Mouse (Mus musculus) heart, embryonic 15.5 days (tissue): ENCODE measurements at regions not wholly inside any gene's neighbourhood (a gene's known extent, or its start where the extent isn't known, plus 50 kb on each side); places are given as distances from the start of the nearest gene placed in this dataset.
"Not testable (repeated sequence)": the region's sequence is repeated elsewhere in the genome, so short reads cannot be mapped to it uniquely, and the experiment has no call there.

Experiments
- ATAC-seq: fragments of 200-750 bp; cut with Nextera tagmentation; replicated peaks from 2 replicates; pipeline ENCODE4 v1.8.0; 2017; ENCODE audit warnings: low read depth, moderate TSS enrichment; ENCODE audit not compliant: insufficient number of reproducible peaks, insufficient read depth, low FRiP score
- H3K27ac ChIP-seq: fragments of 300-500 bp; sonication (generic); 2 replicates; pipeline ENCODE4 v1.5.1; 2015; ENCODE audit warnings: mild to moderate bottlenecking, inconsistent platforms
- H3K27me3 ChIP-seq: fragments of 300-500 bp; sonication (generic); 2 replicates; pipeline ENCODE4 v1.6.1; 2015; ENCODE audit warnings: inconsistent platforms
- H3K36me3 ChIP-seq: fragments of 300-500 bp; sonication (generic); 2 replicates; pipeline ENCODE4 v1.6.1; 2015; ENCODE audit warnings: mild to moderate bottlenecking, inconsistent platforms
- H3K4me1 ChIP-seq: fragments of 300-500 bp; sonication (generic); replicated peaks from 2 replicates; pipeline ENCODE4 v1.6.1; 2015; ENCODE audit warnings: inconsistent platforms
- H3K4me2 ChIP-seq: fragments of 300-500 bp; sonication (generic); 2 replicates; pipeline ENCODE4 v1.6.1; 2015; ENCODE audit warnings: inconsistent platforms, mild to moderate bottlenecking, moderate library complexity
- H3K4me3 ChIP-seq: fragments of 300-500 bp; sonication (generic); 2 replicates; pipeline ENCODE4 v1.5.1; 2015; ENCODE audit warnings: mild to moderate bottlenecking, inconsistent platforms
- H3K9ac ChIP-seq: fragments of 300-500 bp; sonication (generic); 2 replicates; pipeline ENCODE4 v1.6.1; 2015; ENCODE audit warnings: mild to moderate bottlenecking, inconsistent platforms
- H3K9me3 ChIP-seq: fragments of 300-500 bp; sonication (generic); replicated peaks from 2 replicates; pipeline ENCODE4 v1.6.1; 2016; ENCODE audit warnings: inconsistent platforms
- WGBS: fragments of 180-500 bp; shearing (Covaris S2); methylation state at CpG from one replicate; pipeline ENCODE4 v1.1.7; 2015; ENCODE audit warnings: mixed read lengths; 5-methylcytosine and 5-hydroxymethylcytosine counted together

DNA sequence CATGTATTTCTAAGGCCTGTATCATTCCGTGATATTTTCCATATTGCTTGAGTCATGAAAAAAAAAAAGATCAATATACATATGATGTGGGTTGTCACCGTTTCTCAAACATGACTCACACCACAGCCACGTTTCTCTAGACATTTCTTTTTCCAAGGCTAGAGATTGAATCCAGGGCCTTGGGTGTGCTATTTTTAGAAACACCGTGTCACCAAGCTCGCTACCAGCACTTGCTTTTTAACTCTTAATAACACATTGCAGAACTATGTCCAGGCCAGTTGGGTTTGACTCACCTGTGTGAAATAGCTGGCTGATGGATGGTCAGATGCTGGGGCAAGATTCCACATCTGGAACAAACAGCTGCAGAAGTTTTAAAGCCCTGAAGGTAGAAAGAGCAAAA, 209.6 kb upstream of the Arid2 start:
- Histone ChIP-seq H3K4me1 (peaks cover 17% of the 10 kb centered on the region), H3K27ac (peak overlapping the region; percentile 10; the same call in 1 of the 2 replicates), H3K9me3 (no peaks in the 10 kb centered on the region), H3K27me3 (no peaks in the 10 kb centered on the region), H3K4me3 (no peak overlapping the region), H3K36me3 (no peaks in the 10 kb centered on the region), H3K4me2 (no peak overlapping the region), H3K9ac (no peak overlapping the region)
- WGBS = 18% methylated on average over 5 of the region's 5 CpGs
- no peak for ATAC-seq

DNA sequence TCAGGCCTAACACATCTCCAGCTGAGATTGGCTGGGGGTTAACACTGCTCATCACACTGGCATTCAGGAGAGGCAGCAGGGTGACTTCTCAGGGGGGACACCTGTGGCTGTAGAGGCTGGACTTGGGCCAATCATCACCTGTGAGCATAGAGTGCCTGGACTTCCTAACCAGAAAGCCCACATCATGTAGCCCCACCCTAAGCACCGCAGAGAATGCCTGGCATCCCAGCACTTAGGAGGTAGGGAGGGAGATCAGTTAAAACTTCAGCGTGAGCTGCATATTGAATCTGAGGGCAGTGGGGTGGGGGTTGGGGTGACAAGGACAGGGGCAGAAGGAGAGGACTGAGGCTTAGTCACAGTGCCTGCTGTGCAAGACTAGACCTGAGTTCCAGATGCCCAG, 208.7 kb upstream of the Arid2 start:
- Histone ChIP-seq H3K36me3 (no peaks in the 10 kb centered on the region), H3K4me3 (no peak overlapping the region), H3K4me1 (peaks cover 17% of the 10 kb centered on the region), H3K27ac (0 out of 2 replicates have a peak overlapping the region, but pooled peaks have one; percentile 10), H3K27me3 (no peaks in the 10 kb centered on the region), H3K4me2 (no peak overlapping the region), H3K9ac (no peak overlapping the region), H3K9me3 (no peaks in the 10 kb centered on the region)
- 0 out of 2 replicates have a peak, but pooled peaks have one; percentile 27 for ATAC-seq
- WGBS = 24% methylated on average over 2 of the region's 2 CpGs

DNA sequence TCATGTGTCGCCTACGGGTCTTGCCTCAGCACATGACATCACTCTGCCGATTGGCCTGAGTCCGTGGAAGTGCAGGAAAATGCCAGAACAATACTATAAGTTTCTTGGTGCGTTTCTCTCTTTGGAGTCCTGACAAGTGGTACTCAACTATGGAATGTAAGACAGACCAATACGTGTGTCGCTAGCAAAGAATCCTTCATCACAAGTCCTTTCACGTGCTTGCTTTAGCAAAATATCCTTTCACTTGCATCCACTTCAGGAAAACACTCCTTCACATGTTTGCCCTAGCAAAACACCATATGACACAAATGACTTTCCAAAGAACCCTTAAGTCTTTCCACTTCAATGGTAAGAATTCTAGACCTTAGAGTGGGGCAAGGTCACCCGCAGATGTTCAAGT, 197.6 kb upstream of the Arid2 start:
- H3K36me3 ChIP-seq = no peaks in the 10 kb centered on the region
- WGBS = 81% methylated on average over 9 of the region's 9 CpGs
- H3K27me3 ChIP-seq = no peaks in the 10 kb centered on the region
- H3K9ac ChIP-seq = no peak overlapping the region
- H3K9me3 ChIP-seq = no peaks in the 10 kb centered on the region
- H3K27ac ChIP-seq = no peak overlapping the region
- no peaks in the 10 kb centered on the region for H3K4me1 ChIP-seq
- H3K4me2 ChIP-seq = no peak overlapping the region
- ATAC-seq = no peak
- H3K4me3 ChIP-seq = no peak overlapping the region

DNA sequence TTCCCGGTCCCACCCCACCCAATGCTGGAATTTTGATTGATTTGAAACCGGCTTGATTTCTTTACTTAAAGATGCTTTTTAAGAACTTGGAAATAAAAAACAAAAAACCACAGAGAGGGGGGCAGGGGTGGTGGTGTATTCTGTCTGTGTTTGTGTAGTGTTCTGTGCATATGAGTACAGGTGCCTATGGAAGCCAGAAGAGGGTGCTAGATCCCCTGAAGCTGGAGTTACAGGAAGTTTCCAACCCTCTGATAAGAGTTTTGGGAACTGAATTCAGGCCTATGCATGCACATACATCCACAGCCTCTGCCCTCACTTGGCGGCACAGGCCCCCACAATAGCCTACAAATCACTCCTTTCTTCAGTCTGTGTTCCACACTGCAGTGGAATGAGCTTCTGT, 190.9 kb upstream of the Arid2 start:
- Histone ChIP-seq H3K9me3 (no peaks in the 10 kb centered on the region), H3K4me3 (no peak overlapping the region), H3K9ac (no peak overlapping the region), H3K27ac (no peak overlapping the region), H3K4me2 (no peak overlapping the region), H3K36me3 (no peaks in the 10 kb centered on the region), H3K4me1 (no peaks in the 10 kb centered on the region), H3K27me3 (no peaks in the 10 kb centered on the region)
- ATAC-seq = no peak
- WGBS = 89% methylated on average over 3 of the region's 3 CpGs

GRCm38 (mm10) chr15:96098821-96099220, 188.5 kb upstream of the Arid2 start:
- Histone ChIP-seq H3K4me1 (no peaks in the 10 kb centered on the region), H3K27ac (no peak overlapping the region), H3K36me3 (no peaks in the 10 kb centered on the region), H3K9ac (no peak overlapping the region), H3K9me3 (no peaks in the 10 kb centered on the region), H3K27me3 (no peaks in the 10 kb centered on the region), H3K4me2 (no peak overlapping the region), H3K4me3 (no peak overlapping the region)
- 78% methylated on average over 5 of the region's 5 CpGs for WGBS
- no peak for ATAC-seq

- not testable (repeated sequence) for H3K9me3 ChIP-seq, H3K4me2 ChIP-seq, H3K27me3 ChIP-seq, H3K27ac ChIP-seq, H3K4me1 ChIP-seq, H3K9ac ChIP-seq, H3K4me3 ChIP-seq, ATAC-seq, H3K36me3 ChIP-seq
- 72% methylated on average over 13 of the region's 13 CpGs for WGBS
Observed at GRCm38 (mm10) chr15:96099844-96100640, 187.3 kb upstream of the Arid2 start.

GRCm38 (mm10) chr15:96103737-96104136, 183.6 kb upstream of the Arid2 start:
- H3K27me3 ChIP-seq = no peaks in the 10 kb centered on the region
- no peaks in the 10 kb centered on the region for H3K4me1 ChIP-seq
- WGBS = 53% methylated on average over 6 of the region's 6 CpGs
- H3K27ac ChIP-seq = no peak overlapping the region
- ATAC-seq = peak; percentile 43; the same call in 1 of the 2 replicates
- no peaks in the 10 kb centered on the region for H3K9me3 ChIP-seq
- no peak overlapping the region for H3K4me3 ChIP-seq
- no peaks in the 10 kb centered on the region for H3K36me3 ChIP-seq
- no peak overlapping the region for H3K4me2 ChIP-seq
- no peak overlapping the region for H3K9ac ChIP-seq

GRCm38 (mm10) chr15:96107503-96107902, 179.8 kb upstream of the Arid2 start:
- H3K4me3 ChIP-seq = no peak overlapping the region
- no peaks in the 10 kb centered on the region for H3K9me3 ChIP-seq
- H3K36me3 ChIP-seq = no peaks in the 10 kb centered on the region
- H3K9ac ChIP-seq = no peak overlapping the region
- H3K4me1 ChIP-seq = no peaks in the 10 kb centered on the region
- no peak for ATAC-seq
- no peak overlapping the region for H3K27ac ChIP-seq
- no peak overlapping the region for H3K4me2 ChIP-seq
- WGBS = 57% methylated on average over 4 of the region's 4 CpGs
- no peaks in the 10 kb centered on the region for H3K27me3 ChIP-seq

GRCm38 (mm10) chr15:96113091-96113490, 174.2 kb upstream of the Arid2 start:
- no peaks in the 10 kb centered on the region for H3K36me3 ChIP-seq
- no peak overlapping the region for H3K4me2 ChIP-seq
- no peaks in the 10 kb centered on the region for H3K27me3 ChIP-seq
- 81% methylated on average over 13 of the region's 13 CpGs for WGBS
- no peak overlapping the region for H3K27ac ChIP-seq
- no peaks in the 10 kb centered on the region for H3K9me3 ChIP-seq
- ATAC-seq = no peak
- H3K9ac ChIP-seq = no peak overlapping the region
- 0 out of 2 replicates have a peak, but pooled peaks cover 4% of the 10 kb centered on the region for H3K4me1 ChIP-seq
- H3K4me3 ChIP-seq = no peak overlapping the region

DNA sequence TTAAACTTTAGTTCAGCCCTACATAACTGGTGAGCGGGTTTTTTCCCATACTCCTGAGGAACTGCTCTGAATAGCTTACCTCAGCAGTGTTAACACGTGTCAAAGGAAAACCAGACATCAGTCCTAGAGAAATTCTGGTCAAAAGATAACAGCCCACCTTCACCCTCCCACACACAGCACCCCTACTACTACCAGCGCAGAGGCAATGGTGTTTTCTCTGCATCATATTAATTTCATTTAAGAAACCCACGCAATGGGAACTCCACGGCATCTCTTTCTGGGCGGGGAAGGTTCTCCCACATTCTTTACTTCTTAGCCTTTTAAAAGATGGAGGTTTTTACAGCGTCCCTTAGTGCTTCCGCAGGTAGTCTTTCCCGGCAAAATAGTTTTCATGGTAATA, 172.7 kb upstream of the Arid2 start:
- Histone ChIP-seq H3K27me3 (no peaks in the 10 kb centered on the region), H3K4me3 (no peak overlapping the region), H3K9ac (no peak overlapping the region), H3K4me1 (0 out of 2 replicates have a peak, but pooled peaks cover 4% of the 10 kb centered on the region), H3K36me3 (no peaks in the 10 kb centered on the region), H3K4me2 (peak overlapping the region; percentile 38), H3K9me3 (no peaks in the 10 kb centered on the region), H3K27ac (no peak overlapping the region)
- 49% methylated on average over 9 of the region's 9 CpGs for WGBS
- no peak for ATAC-seq

- WGBS = 28% methylated on average over 10 of the region's 10 CpGs
- no peak for ATAC-seq
- H3K27ac ChIP-seq = no peak overlapping the region
- H3K4me3 ChIP-seq = no peak overlapping the region
- no peaks in the 10 kb centered on the region for H3K27me3 ChIP-seq
- H3K36me3 ChIP-seq = no peaks in the 10 kb centered on the region
- peak overlapping the region; percentile 38 for H3K4me2 ChIP-seq
- 0 out of 2 replicates have a peak, but pooled peaks cover 4% of the 10 kb centered on the region for H3K4me1 ChIP-seq
- no peak overlapping the region for H3K9ac ChIP-seq
- no peaks in the 10 kb centered on the region for H3K9me3 ChIP-seq
Observed at GRCm38 (mm10) chr15:96115196-96115595, 172.1 kb upstream of the Arid2 start.

GRCm38 (mm10) chr15:96119240-96119639, 168.1 kb upstream of the Arid2 start:
- no peak for ATAC-seq
- Histone ChIP-seq H3K27me3 (no peaks in the 10 kb centered on the region), H3K4me1 (0 out of 2 replicates have a peak, but pooled peaks cover 2% of the 10 kb centered on the region), H3K27ac (no peak overlapping the region), H3K4me3 (no peak overlapping the region), H3K36me3 (no peaks in the 10 kb centered on the region), H3K9ac (no peak overlapping the region), H3K4me2 (no peak overlapping the region), H3K9me3 (no peaks in the 10 kb centered on the region)
- WGBS = 83% methylated on average over 7 of the region's 7 CpGs
